ENCODE assay signal across 40 mouse cellular contexts in the genomic region with DNA sequence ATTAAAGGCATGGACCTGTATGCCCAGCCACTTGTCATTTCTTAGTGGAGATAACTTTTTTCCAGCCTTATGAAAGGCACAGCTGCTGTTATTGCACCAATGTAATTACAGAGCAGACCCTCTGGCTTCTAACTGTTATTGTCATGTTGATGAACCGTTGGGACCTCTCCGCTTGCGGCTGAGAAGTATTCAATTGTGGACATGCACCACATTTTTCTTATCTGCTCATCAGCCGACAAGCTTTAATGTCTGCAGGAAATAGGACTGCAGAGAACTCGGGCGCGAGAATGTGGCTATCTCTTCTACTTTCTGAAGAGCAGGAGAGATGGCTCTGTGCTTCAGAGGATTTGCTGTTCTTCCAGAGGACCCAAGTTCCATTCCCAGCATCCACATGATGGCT. TPM values are rescaled to one million over a fixed set of nuclear protein-coding genes. Genes with fewer than 3 reads are reported as not detected.
"Had no signal": no experiment of that assay in that cellular context is flagged by ENCODE, and none has a peak within 500 bp of the region (broad histone marks: within the 10 kb centered on the region; RNA-seq: fewer than 3 reads in every experiment).

No protein-coding gene starts in this region.

- H3K36me3 ChIP-seq: heart, embryonic 13.5 days; heart, embryonic 15.5 days; hindbrain, embryonic 10.5 days; hindbrain, embryonic 12.5 days; hindbrain, embryonic 15.5 days; intestine, embryonic 15.5 days; limb, embryonic 10.5 days; limb, embryonic 12.5 days; liver, embryonic 13.5 days had no signal

- H3K4me1 ChIP-seq: heart, embryonic 13.5 days; heart, embryonic 15.5 days; hindbrain, embryonic 10.5 days; hindbrain, embryonic 12.5 days; hindbrain, embryonic 15.5 days; intestine, embryonic 15.5 days; limb, embryonic 10.5 days; limb, embryonic 12.5 days; liver, embryonic 13.5 days had no signal

- DNase-seq: gastrocnemius, adult 2 months; gastrocnemius, postnatal 10 days; gastrocnemius, postnatal 25 days; heart, adult 2 months; heart, postnatal 4 days; kidney, adult 18-20 months; kidney, adult 8-10 months; kidney, postnatal 10 days; kidney, postnatal 25 days; kidney, postnatal 4 days; layer of hippocampus, adult 9-11 months; layer of hippocampus, postnatal 36 days; liver; liver, embryonic 13.5 days had no signal

- ATAC-seq: inflammation-experienced regulatory T-cells, adult 6 months; intestine, embryonic 15.5 days; intestine, postnatal 0 days had no signal

- H3K4me3 ChIP-seq: gastrocnemius, adult 2 months; heart, adult 2 months; heart, embryonic 13.5 days; heart, embryonic 15.5 days; hindbrain, embryonic 10.5 days; hindbrain, embryonic 12.5 days; hindbrain, embryonic 15.5 days; intestine, embryonic 15.5 days; limb, embryonic 10.5 days; limb, embryonic 12.5 days; liver, embryonic 13.5 days had no signal

- H3K9ac ChIP-seq: heart, embryonic 13.5 days; heart, embryonic 15.5 days; hindbrain, embryonic 12.5 days; hindbrain, embryonic 15.5 days; intestine, embryonic 15.5 days; limb, embryonic 12.5 days; liver, embryonic 13.5 days had no signal

- H3K4me2 ChIP-seq: heart, embryonic 11.5 days; heart, embryonic 13.5 days; heart, embryonic 15.5 days; hindbrain, embryonic 12.5 days; hindbrain, embryonic 15.5 days; intestine, embryonic 15.5 days; limb, embryonic 12.5 days; liver, embryonic 11.5 days; liver, embryonic 13.5 days had no signal

- H3K27ac ChIP-seq: gastrocnemius, adult 2 months; heart, adult 2 months; heart, embryonic 13.5 days; heart, embryonic 15.5 days; hindbrain, embryonic 10.5 days; hindbrain, embryonic 12.5 days; hindbrain, embryonic 15.5 days; intestine, embryonic 15.5 days; limb, embryonic 10.5 days; limb, embryonic 12.5 days; liver, embryonic 13.5 days had no signal

- H3K27me3 ChIP-seq: heart, embryonic 13.5 days; heart, embryonic 15.5 days; hindbrain, embryonic 12.5 days; hindbrain, embryonic 15.5 days; intestine, embryonic 15.5 days; limb, embryonic 12.5 days; liver, embryonic 13.5 days had no signal

- H3K9me3 ChIP-seq: heart, embryonic 13.5 days; heart, embryonic 15.5 days; hindbrain, embryonic 10.5 days; hindbrain, embryonic 12.5 days; hindbrain, embryonic 15.5 days; intestine, embryonic 15.5 days; limb, embryonic 10.5 days; limb, embryonic 12.5 days; liver, embryonic 13.5 days had no signal

RNA-seq across cellular contexts. Expression of gene Gm17490, which starts 59.8 kb away (rescaled TPM):
- total RNA-seq: gastrocnemius, adult 2 months; gastrocnemius, postnatal 10 days; gastrocnemius, postnatal 25 days; gastrocnemius, postnatal 4 days; granulocyte monocyte progenitor cell, adult 5-6 weeks; heart, adult 2 months; heart, postnatal 25 days; heart, postnatal 4 days; layer of hippocampus, adult 8-10 months; layer of hippocampus, postnatal 14 days; layer of hippocampus, postnatal 36 days; left cerebral cortex, adult 18-20 months; left cerebral cortex, adult 8-10 months; left cerebral cortex, postnatal 10 days; left cerebral cortex, postnatal 25 days had no signal
- polyA plus RNA-seq: frontal cortex, adult 2 months; heart, adult 2 months; heart, embryonic 11.5 days; heart, embryonic 13.5 days; heart, embryonic 15.5 days; heart, postnatal 0 days; hindbrain, embryonic 10.5 days; hindbrain, embryonic 12.5 days; hindbrain, embryonic 15.5 days; inflammation-experienced regulatory T-cells, adult 6 months; intestine, embryonic 15.5 days; intestine, postnatal 0 days; kidney, embryonic 14.5 days; kidney, embryonic 16.5 days; limb, embryonic 10.5 days; limb, embryonic 12.5 days; limb, embryonic 14.5 days; liver, embryonic 11.5 days; liver, embryonic 13.5 days had no signal
